Mouse (Mus musculus) stomach, embryonic 16.5 days (tissue): ENCODE measurements around the gene Pold2. TPM values are rescaled to one million over a fixed set of nuclear protein-coding genes. Genes with fewer than 3 reads are reported as not detected.

Experiments
- ATAC-seq: fragments of 200-750 bp; cut with Nextera tagmentation; 2 replicates; pipeline ENCODE4 v1.8.0; 2017; ENCODE audit warnings: moderate number of reproducible peaks, moderate TSS enrichment; ENCODE audit not compliant: insufficient read depth, low FRiP score
- H3K27ac ChIP-seq: fragments of 300-500 bp; sonication (generic); 2 replicates; pipeline ENCODE4 v1.5.1; 2014; ENCODE audit warnings: low read length
- H3K27me3 ChIP-seq: fragments of 300-500 bp; sonication (generic); 2 replicates; pipeline ENCODE4 v1.6.1; 2014; ENCODE audit warnings: low read length, control low read depth, mixed read lengths; ENCODE audit not compliant: control insufficient read depth, insufficient read depth
- H3K36me3 ChIP-seq: fragments of 300-500 bp; sonication (generic); 2 replicates; pipeline ENCODE4 v1.6.1; 2014; ENCODE audit warnings: low read length; ENCODE audit not compliant: control insufficient read depth, insufficient read depth
- H3K4me1 ChIP-seq: fragments of 300-500 bp; sonication (generic); 2 replicates; pipeline ENCODE4 v1.6.1; 2014; ENCODE audit warnings: low read length, control low read depth, mixed read lengths; ENCODE audit not compliant: control insufficient read depth, insufficient read depth
- H3K4me2 ChIP-seq: fragments of 300-500 bp; sonication (generic); 2 replicates; pipeline ENCODE4 v1.6.1; 2014; ENCODE audit warnings: low read depth, low read length, mixed read lengths
- H3K4me3 ChIP-seq: fragments of 300-500 bp; sonication (generic); replicated peaks from 2 replicates; pipeline ENCODE4 v1.5.1; 2014; ENCODE audit warnings: mild to moderate bottlenecking, low read length
- H3K9ac ChIP-seq: fragments of 300-500 bp; sonication (generic); 2 replicates; pipeline ENCODE4 v1.6.1; 2014; ENCODE audit warnings: low read length
- H3K9me3 ChIP-seq: fragments of 300-500 bp; sonication (generic); replicated peaks from 2 replicates; pipeline ENCODE4 v1.6.1; 2016; ENCODE audit warnings: low read length, control low read depth; ENCODE audit not compliant: control insufficient read depth
- WGBS: fragments of 180-500 bp; shearing (Covaris S2); extraction: QIAGEN DNeasy Blood & Tissue Kit; methylation state at CpG from one replicate; pipeline ENCODE4 v1.1.7; 2014; 5-methylcytosine and 5-hydroxymethylcytosine counted together
- polyA plus RNA-seq: library from polyadenylated mRNA; unstranded; fragments of >200 nt; fragmentation: Nextera tagmentation; extraction: Ambion mirVana; gene quantifications from 2 replicates; pipeline ENCODE4 v1.2.1, GENCODE M21; 2015

Gene Pold2
- polyA plus RNA-seq = 112 and 116 TPM in 2 replicates

DNA sequence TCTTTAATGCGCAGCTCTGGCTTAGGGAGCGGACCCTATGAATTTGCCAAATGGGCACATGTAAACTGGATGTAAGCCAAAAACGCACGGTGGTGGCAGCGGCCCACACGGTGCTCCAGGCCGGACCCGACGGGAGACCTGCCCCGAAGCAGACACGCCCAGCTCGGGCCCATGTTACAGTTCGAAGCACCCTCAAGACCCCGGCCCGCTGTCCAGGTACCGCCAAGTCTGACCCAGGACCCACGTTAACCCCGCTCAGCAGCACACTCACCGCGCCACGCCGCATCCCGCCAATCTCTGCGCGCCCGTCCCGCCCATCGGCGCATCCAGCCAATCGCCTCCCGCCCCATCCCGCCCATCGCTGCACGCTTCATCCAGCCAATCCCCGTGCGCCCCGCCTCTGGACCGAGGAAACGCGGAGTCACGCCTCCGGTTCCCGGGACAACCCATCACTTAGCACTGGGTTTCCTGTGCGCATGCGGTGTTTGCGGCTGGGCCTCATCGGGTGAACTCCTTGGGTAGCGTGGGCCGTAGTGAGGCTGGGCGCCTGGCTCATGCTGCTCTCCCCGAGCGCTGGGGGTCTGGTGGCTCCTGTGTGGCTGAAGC lies at the start of gene Pold2:
Gene Pold2 (minus strand): TSS at position 372 of the 606 bp plus-strand sequence.
- Histone ChIP-seq H3K4me1 (peaks cover 10% of the 10 kb centered on the region), H3K9me3 (0 out of 2 replicates have a peak, but pooled peaks cover 2% of the 10 kb centered on the region), H3K27me3 (no peaks in the 10 kb centered on the region), H3K4me2 (peak within 1 kb of the TSS; percentile 75), H3K36me3 (no peaks in the 10 kb centered on the region; the same call in 1 of the 2 replicates), H3K9ac (peak within 1 kb of the TSS; percentile 82), H3K27ac (peak within 1 kb of the TSS; percentile 90), H3K4me3 (peak within 1 kb of the TSS; percentile 79)
- whole genome bisulfite sequencing = under 1% methylated on average over 52 of the region's 52 CpGs
- ATAC-seq = peak; percentile 99

DNA sequence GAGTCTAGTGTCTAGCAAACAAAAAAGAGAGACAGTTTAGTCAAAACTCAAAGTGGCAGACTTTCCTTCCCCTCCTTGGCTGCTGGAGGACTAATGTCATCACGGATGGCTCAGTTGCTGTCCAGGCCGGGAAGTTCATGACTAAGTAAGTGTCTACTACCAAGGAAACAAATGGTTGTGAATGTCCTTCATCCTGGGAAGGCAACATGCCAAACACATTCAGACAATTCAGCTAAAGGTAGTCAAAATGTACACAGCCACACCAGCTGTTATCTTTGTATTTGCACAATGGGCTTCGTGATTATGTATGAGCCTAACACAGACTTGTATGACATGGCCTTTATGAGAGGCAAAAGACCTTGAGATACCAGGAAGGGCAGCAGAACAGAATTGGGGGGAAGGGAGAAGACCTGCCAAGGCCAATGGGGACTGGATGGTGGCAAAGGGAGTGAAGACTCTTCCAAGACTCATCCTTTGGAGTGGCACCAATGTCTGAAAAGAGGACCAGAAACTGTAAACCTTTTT lies 48.7 kb upstream of the Pold2 start:
- no peak for ATAC-seq
- Histone ChIP-seq H3K9me3 (no peaks in the 10 kb centered on the region), H3K4me2 (no peak overlapping the region), H3K4me3 (no peak overlapping the region), H3K4me1 (no peaks in the 10 kb centered on the region), H3K36me3 (no peaks in the 10 kb centered on the region), H3K9ac (no peak overlapping the region), H3K27me3 (no peaks in the 10 kb centered on the region; the same call in 1 of the 2 replicates), H3K27ac (no peak overlapping the region)
- 69% methylated on average over 3 of the region's 3 CpGs for WGBS

DNA sequence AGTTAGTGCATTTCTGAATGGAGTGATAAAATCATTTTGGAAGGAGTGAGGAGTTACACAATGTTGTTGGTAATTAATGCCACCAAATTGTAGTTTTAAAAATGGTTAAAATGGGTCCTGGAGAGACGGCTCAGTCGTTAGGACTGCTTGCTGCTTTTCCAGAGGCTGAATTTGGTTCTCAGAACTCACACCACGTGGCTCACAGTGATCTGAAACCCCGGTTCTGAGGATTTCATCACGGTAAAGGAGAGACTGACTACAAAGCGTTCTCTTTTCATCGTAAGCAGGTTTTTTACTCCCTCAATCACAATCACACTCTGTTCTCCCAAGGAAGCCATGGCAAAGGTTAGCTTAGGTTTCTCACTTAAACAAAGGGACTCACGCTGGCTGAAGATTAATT lies 46.6 kb upstream of the Pold2 start:
- Histone ChIP-seq H3K4me2 (no peak overlapping the region), H3K9me3 (no peaks in the 10 kb centered on the region), H3K4me3 (no peak overlapping the region), H3K27me3 (no peaks in the 10 kb centered on the region), H3K27ac (no peak overlapping the region), H3K36me3 (no peaks in the 10 kb centered on the region), H3K9ac (no peak overlapping the region), H3K4me1 (no peaks in the 10 kb centered on the region)
- WGBS = 61% methylated on average over 8 of the region's 8 CpGs
- no peak for ATAC-seq

DNA sequence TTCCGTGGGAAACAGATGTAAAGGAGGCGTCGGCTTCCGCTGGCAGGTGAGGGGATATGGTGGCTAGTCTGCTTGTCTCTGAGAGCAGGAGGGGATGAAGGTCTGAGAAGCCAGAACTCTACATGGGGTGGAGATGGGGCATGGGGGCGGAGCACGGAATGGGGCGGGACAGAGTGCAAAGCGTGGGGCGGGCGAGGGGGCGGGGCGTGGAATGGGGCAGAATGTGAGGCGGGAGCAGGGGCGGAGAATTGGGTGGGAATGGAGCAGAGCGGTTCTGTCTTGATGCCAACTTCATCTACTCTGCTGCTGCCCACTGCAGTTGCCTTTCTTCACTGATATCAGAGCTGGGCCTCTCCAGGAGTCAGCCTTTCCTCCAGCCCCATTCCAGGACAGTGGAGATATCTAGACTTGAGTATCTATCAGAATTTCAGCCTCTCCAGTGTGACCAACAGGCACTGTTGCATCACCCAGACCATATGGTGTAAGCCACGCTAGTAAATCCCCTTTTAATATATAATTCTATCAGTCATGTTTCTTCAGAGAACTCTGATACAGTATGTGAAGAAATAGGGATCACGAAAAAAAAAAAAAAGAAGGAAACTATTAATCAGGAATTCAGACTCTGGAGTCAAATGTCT lies 42.4 kb upstream of the Pold2 start:
- Histone ChIP-seq H3K4me2 (peak overlapping the region; percentile 28), H3K9ac (no peak overlapping the region), H3K27ac (no peak overlapping the region), H3K9me3 (no peaks in the 10 kb centered on the region), H3K27me3 (no peaks in the 10 kb centered on the region), H3K4me3 (no peak overlapping the region), H3K4me1 (no peaks in the 10 kb centered on the region), H3K36me3 (no peaks in the 10 kb centered on the region)
- ATAC-seq = peak; percentile 53
- WGBS = 43% methylated on average over 17 of the region's 17 CpGs

DNA sequence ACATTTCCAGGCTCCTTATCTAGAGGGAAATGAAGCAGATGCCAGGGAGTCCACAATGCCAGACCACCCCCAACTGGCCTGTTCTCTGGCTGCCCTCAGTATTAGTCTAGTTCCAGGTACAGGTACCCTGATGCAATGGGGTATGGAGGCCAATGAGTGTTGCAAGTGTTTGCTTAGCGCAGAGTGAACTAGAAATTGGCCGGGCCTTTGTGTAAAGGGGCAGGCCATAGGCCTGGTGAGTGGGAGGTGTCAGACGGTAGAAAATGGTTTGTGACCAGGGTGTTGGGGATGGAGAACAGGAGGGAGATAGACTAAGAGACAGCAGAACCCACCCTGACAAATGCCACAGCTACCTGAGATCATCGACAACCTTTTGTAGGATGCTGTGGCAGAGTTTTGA lies 41.5 kb upstream of the Pold2 start:
- Histone ChIP-seq H3K27me3 (no peaks in the 10 kb centered on the region), H3K36me3 (no peaks in the 10 kb centered on the region), H3K4me2 (no peak overlapping the region), H3K4me3 (no peak overlapping the region), H3K4me1 (no peaks in the 10 kb centered on the region), H3K9me3 (no peaks in the 10 kb centered on the region), H3K27ac (no peak overlapping the region), H3K9ac (no peak overlapping the region)
- 89% methylated on average over 4 of the region's 4 CpGs for WGBS
- ATAC-seq = no peak

DNA sequence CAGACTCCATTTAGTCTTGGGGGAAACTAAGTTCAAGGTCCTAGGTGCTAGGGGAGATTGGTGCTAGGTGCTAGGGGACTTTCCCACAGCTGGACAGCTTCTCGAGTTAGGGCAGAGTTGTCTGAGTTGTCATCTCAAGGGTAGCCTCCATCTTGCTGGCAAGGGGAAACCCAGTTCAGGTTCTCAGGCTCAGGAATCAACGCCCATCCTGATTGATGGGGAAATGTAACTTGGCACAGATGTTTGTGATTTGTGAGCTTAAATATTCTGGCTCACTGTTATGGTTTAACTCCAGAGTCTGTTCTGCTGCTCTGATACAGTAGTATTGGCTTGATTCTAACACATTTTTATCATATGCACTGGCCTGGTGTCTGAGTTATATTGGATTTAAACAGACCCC lies 40.0 kb upstream of the Pold2 start:
- H3K27ac ChIP-seq = no peak overlapping the region
- WGBS = 58% methylated on average over 2 of the region's 2 CpGs
- no peak overlapping the region for H3K4me3 ChIP-seq
- no peaks in the 10 kb centered on the region for H3K36me3 ChIP-seq
- no peaks in the 10 kb centered on the region for H3K27me3 ChIP-seq
- no peak overlapping the region for H3K4me2 ChIP-seq
- no peak for ATAC-seq
- H3K4me1 ChIP-seq = no peaks in the 10 kb centered on the region
- no peak overlapping the region for H3K9ac ChIP-seq
- H3K9me3 ChIP-seq = no peaks in the 10 kb centered on the region

DNA sequence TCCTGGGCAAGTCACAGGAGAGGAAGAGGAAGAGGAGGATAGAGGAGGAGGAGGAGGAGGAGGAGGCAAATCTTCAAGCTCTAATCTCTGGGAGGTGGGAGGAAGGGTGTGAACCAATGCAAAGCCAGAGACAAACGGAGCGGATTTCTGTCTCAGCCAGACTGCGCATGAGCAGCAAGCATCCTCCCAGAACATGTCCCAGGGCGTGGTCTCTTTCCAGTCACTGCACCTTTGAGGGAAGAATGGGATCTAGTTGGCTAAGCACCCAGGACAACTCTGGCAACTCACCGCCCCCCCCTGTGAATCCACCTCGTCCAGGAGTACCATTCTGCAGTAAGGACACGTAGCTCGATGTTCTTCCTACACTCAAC lies 38.1 kb upstream of the Pold2 start:
- H3K27ac ChIP-seq = no peak overlapping the region
- H3K9ac ChIP-seq = no peak overlapping the region
- H3K9me3 ChIP-seq = no peaks in the 10 kb centered on the region
- H3K27me3 ChIP-seq = no peaks in the 10 kb centered on the region
- H3K4me2 ChIP-seq = no peak overlapping the region
- H3K4me3 ChIP-seq = no peak overlapping the region
- no peaks in the 10 kb centered on the region for H3K4me1 ChIP-seq
- no peaks in the 10 kb centered on the region for H3K36me3 ChIP-seq
- ATAC-seq = no peak
- 72% methylated on average over 8 of the region's 8 CpGs for WGBS

DNA sequence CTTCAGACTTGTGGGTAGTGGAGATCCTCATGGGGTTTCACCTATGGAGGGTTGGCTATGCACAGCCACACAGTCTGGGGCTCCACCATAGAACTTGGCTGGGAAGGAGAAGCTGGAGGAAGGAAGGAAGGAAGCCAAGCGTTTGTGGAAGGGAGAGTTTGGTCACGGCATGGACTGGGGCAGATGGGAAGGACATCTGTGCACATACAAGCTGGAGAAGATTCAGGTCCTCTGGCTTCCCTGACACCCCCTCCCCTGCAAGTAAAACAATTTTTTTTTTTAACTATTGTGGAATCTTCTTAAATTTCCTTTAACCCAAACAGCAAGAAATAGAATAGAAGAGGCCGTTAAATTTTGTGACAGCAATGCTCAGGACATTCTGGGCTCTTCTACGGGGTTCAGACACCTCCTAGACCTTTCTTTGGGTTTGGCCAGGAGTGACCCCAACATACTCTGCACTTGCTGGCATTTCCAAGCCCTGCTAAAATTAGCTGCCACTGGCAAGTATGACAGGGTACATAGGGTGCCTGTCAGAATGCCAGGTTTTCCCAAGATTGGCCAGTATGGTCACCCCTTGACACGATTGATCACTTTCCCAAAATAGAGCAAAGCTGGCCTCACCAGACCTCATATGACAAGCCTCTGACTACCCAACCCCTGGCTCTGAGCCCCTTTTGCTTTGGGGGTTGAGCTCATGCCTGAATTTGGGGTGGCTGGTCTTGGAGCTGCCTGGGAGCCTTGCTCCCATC lies 37.5 kb upstream of the Pold2 start:
- H3K4me3 ChIP-seq = no peak overlapping the region
- H3K9me3 ChIP-seq = no peaks in the 10 kb centered on the region
- no peaks in the 10 kb centered on the region for H3K27me3 ChIP-seq
- 66% methylated on average over 5 of the region's 5 CpGs for WGBS
- ATAC-seq = no peak
- H3K36me3 ChIP-seq = no peaks in the 10 kb centered on the region
- no peak overlapping the region for H3K4me2 ChIP-seq
- no peak overlapping the region for H3K27ac ChIP-seq
- H3K4me1 ChIP-seq = no peaks in the 10 kb centered on the region
- H3K9ac ChIP-seq = no peak overlapping the region

DNA sequence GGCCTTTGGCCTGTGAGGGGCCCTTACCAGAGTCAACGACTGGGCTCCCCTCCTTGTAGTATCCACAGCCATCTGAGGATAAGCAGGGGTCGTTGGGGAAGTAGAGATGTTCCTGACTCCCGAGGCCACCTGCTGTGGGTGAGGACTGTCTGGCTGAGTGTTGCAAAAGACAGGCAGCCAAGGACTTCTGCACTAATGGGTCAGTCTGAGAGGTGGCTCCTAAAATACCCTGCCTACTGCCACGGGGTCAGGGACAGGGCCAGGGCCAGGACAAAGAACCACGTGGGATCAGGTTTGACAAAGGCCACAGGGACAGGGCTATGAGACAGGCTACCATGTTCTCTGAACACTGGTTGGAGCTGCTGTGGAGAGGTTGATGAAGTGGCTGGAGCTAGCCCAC lies 36.8 kb upstream of the Pold2 start:
- no peak overlapping the region for H3K4me2 ChIP-seq
- H3K9me3 ChIP-seq = no peaks in the 10 kb centered on the region
- WGBS = 58% methylated on average over 5 of the region's 5 CpGs
- H3K36me3 ChIP-seq = no peaks in the 10 kb centered on the region
- H3K27me3 ChIP-seq = no peaks in the 10 kb centered on the region
- no peaks in the 10 kb centered on the region for H3K4me1 ChIP-seq
- no peak for ATAC-seq
- H3K9ac ChIP-seq = no peak overlapping the region
- no peak overlapping the region for H3K4me3 ChIP-seq
- no peak overlapping the region for H3K27ac ChIP-seq
